Mouse (Mus musculus) small intestine, adult 2 months (tissue): ENCODE results near the gene Thoc5. TPM values are rescaled to one million over a fixed set of nuclear protein-coding genes. Genes with fewer than 3 reads are reported as not detected.

Source experiments
- H3K27ac ChIP-seq: fragments of 200-500 bp; 2 replicates; pipeline ENCODE4 v1.5.1; 2012; ENCODE audit warnings: low read depth, low read length, control low read depth, inconsistent platforms; ENCODE audit not compliant: insufficient read depth
- H3K27me3 ChIP-seq: fragments of 200-500 bp; 2 replicates; pipeline ENCODE4 v1.6.1; 2012; ENCODE audit warnings: mild to moderate bottlenecking, moderate library complexity, low read length, inconsistent platforms; ENCODE audit not compliant: control insufficient read depth, insufficient read depth
- H3K36me3 ChIP-seq: fragments of 200-500 bp; 2 replicates; pipeline ENCODE4 v1.6.1; 2012; ENCODE audit warnings: mild to moderate bottlenecking, low read length, control low read depth, inconsistent platforms; ENCODE audit not compliant: control insufficient read depth, insufficient read depth
- H3K4me1 ChIP-seq: fragments of 200-500 bp; 2 replicates; pipeline ENCODE4 v1.6.1; 2012; ENCODE audit warnings: low read length, inconsistent platforms, mixed read lengths; ENCODE audit not compliant: control insufficient read depth, insufficient read depth, insufficient read length
- H3K4me3 ChIP-seq: fragments of 200-500 bp; 2 replicates; pipeline ENCODE4 v1.5.1; 2012; ENCODE audit warnings: low read depth, mild to moderate bottlenecking, control low read depth, inconsistent platforms, low read length, moderate library complexity
- CTCF ChIP-seq: fragments of 200-500 bp; IDR thresholded peaks from 2 replicates; pipeline ENCODE4 v1.5.1; 2012; ENCODE audit warnings: low read depth, mild to moderate bottlenecking, control low read depth, inconsistent platforms, low read length, moderate library complexity, mixed read lengths; ENCODE audit not compliant: insufficient replicate concordance, insufficient read length; ENCODE audit errors: extremely low read depth
- POLR2A ChIP-seq: fragments of 200-500 bp; IDR thresholded peaks from 2 replicates; pipeline ENCODE4 v1.6.1; 2012; ENCODE audit warnings: low read depth, mild to moderate bottlenecking, control low read depth, inconsistent platforms, low read length, moderate library complexity
- WGBS: fragments of 180-500 bp; shearing (Covaris S2); methylation state at CpG from one replicate; pipeline ENCODE4 v1.1.7; 2018; 5-methylcytosine and 5-hydroxymethylcytosine counted together
- polyA plus RNA-seq: library from polyadenylated mRNA; depleted of rRNA; stranded (reverse); fragments of >200 nt; gene quantifications from 2 replicates; pipeline ENCODE4 v1.2.3, GENCODE M21; 2012; rRNA removed

The Thoc5 gene
- 7.1 and 14.1 TPM in 2 replicates for polyA plus RNA-seq

- no peaks in the 10 kb centered on the region for H3K27me3 ChIP-seq
- no peaks in the 10 kb centered on the region for H3K4me1 ChIP-seq
- H3K36me3 ChIP-seq: peaks cover 8% of the 10 kb centered on the region
- TF ChIP-seq POLR2A (peak; percentile 73), CTCF (no peak; the same call in 1 of the 2 replicates)
- peak within 1 kb of the TSS; percentile 90 for H3K4me3 ChIP-seq
- peak within 1 kb of the TSS; percentile 53 for H3K27ac ChIP-seq
- WGBS: under 1% methylated on average over 52 of the region's 52 CpGs
These were observed at the start of gene Thoc5 for GRCm38 (mm10) chr11:4894848-4895816. TSS of gene Thoc5 (plus strand) at chr11:4895320.

GRCm38 (mm10) chr11:4848483-4849248 is 46.5 kb upstream of the Thoc5 start:
- peak overlapping the region; percentile 48 for H3K27ac ChIP-seq
- peak overlapping the region; percentile 95 for H3K4me3 ChIP-seq
- H3K36me3 ChIP-seq: no peaks in the 10 kb centered on the region
- under 1% methylated on average over 50 of the region's 50 CpGs for WGBS
- peaks cover 2% of the 10 kb centered on the region; the same call in 1 of the 2 replicates for H3K4me1 ChIP-seq
- H3K27me3 ChIP-seq: no peaks in the 10 kb centered on the region
- TF ChIP-seq POLR2A (no peak), CTCF (no peak)

- Histone ChIP-seq H3K36me3 (no peaks in the 10 kb centered on the region), H3K4me1 (peaks cover 2% of the 10 kb centered on the region; the same call in 1 of the 2 replicates), H3K27ac (peak within 1 kb of the TSS; percentile 48), H3K4me3 (peak within 1 kb of the TSS; percentile 95), H3K27me3 (no peaks in the 10 kb centered on the region)
- no peak for TF ChIP-seq CTCF
- TF ChIP-seq POLR2A: peak; percentile 48; the same call in 1 of the 2 replicates
- WGBS: under 1% methylated on average over 60 of the region's 60 CpGs
These were observed 45.7 kb upstream of the Thoc5 start, which contains the start of gene Nf2 for GRCm38 (mm10) chr11:4849258-4849943. TSS of gene Nf2 (minus strand) at chr11:4849536.

GRCm38 (mm10) chr11:4850404-4850803 is 44.7 kb upstream of the Thoc5 start:
- Histone ChIP-seq H3K27ac (no peak overlapping the region), H3K36me3 (no peaks in the 10 kb centered on the region), H3K4me1 (peaks cover 2% of the 10 kb centered on the region; the same call in 1 of the 2 replicates), H3K4me3 (no peak overlapping the region), H3K27me3 (no peaks in the 10 kb centered on the region)
- WGBS: 90% methylated on average over 2 of the region's 2 CpGs
- no peak for TF ChIP-seq CTCF
- TF ChIP-seq POLR2A: no peak

- Histone ChIP-seq H3K27me3 (no peaks in the 10 kb centered on the region), H3K27ac (no peak overlapping the region), H3K4me1 (peaks cover under 1% of the 10 kb centered on the region; the same call in 1 of the 2 replicates), H3K4me3 (no peak overlapping the region), H3K36me3 (no peaks in the 10 kb centered on the region)
- TF ChIP-seq CTCF (no peak), POLR2A (no peak)
These were observed 42.1 kb upstream of the Thoc5 start for GRCm38 (mm10) chr11:4853021-4853420.

- Histone ChIP-seq H3K36me3 (no peaks in the 10 kb centered on the region), H3K4me1 (no peaks in the 10 kb centered on the region), H3K27ac (no peak overlapping the region), H3K4me3 (no peak overlapping the region), H3K27me3 (no peaks in the 10 kb centered on the region)
- TF ChIP-seq CTCF (no peak), POLR2A (no peak)
- WGBS: 97% methylated on average over 5 of the region's 5 CpGs
These were observed 40.9 kb upstream of the Thoc5 start for GRCm38 (mm10) chr11:4854181-4854580.
